Mouse (Mus musculus) lung, postnatal 0 days (tissue): ENCODE results near the gene Tifa.
"Not testable (repeated sequence)": the region's sequence is repeated elsewhere in the genome, so short reads cannot be mapped to it uniquely, and the experiment has no call there.

Experiments used
- CTCF ChIP-seq: IDR thresholded peaks from 2 replicates; pipeline ENCODE4 v1.5.1; 2016; ENCODE audit warnings: antibody characterized with exemption, mild to moderate bottlenecking
- EP300 ChIP-seq: IDR thresholded peaks from 2 replicates; pipeline ENCODE4 v1.6.1; 2016; ENCODE audit warnings: antibody characterized with exemption, mild to moderate bottlenecking, control low read depth

DNA sequence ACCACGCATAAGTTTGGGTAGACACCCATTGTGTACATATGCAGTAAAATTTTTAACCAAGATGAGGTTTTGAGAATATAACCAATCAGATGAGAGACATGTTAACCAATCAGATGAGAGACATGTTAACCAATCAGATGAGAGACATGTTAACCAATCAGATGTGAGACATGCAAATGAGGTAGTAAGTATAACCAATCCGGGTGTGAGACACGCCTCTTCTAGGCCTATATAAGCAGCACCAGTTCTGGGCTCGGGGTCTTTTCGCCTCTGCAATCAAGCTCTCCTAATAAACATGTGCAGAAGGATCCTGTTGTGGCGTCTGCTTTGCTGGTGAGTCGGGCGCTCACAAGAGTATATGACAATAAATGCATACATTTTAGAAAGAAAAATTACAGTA lies 5.9 kb upstream of the Tifa start:
- not testable (repeated sequence) for TF ChIP-seq CTCF, EP300
